Mouse (Mus musculus) heart, embryonic 16.5 days (tissue): Measurements from ENCODE around the gene Galk2. TPM values are rescaled to one million over a fixed set of nuclear protein-coding genes. Genes with fewer than 3 reads are reported as not detected.

Experiments
- ATAC-seq: fragments of 200-750 bp; cut with Nextera tagmentation; replicated peaks from 2 replicates; pipeline ENCODE4 v1.8.0; 2017; ENCODE audit warnings: moderate number of reproducible peaks; ENCODE audit not compliant: insufficient read depth, low FRiP score; ENCODE audit errors: extremely low read depth
- H3K27ac ChIP-seq: fragments of 300-500 bp; sonication (generic); 2 replicates; pipeline ENCODE4 v1.5.1; 2014; ENCODE audit warnings: mild to moderate bottlenecking, low read length, control low read depth, moderate library complexity
- H3K27me3 ChIP-seq: fragments of 300-500 bp; sonication (generic); 2 replicates; pipeline ENCODE4 v1.6.1; 2014; ENCODE audit warnings: low read length, mixed read lengths; ENCODE audit not compliant: control insufficient read depth, insufficient read depth
- H3K36me3 ChIP-seq: fragments of 300-500 bp; sonication (generic); 2 replicates; pipeline ENCODE4 v1.6.1; 2014; ENCODE audit not compliant: control insufficient read depth, insufficient read depth
- H3K4me1 ChIP-seq: fragments of 300-500 bp; sonication (generic); 2 replicates; pipeline ENCODE4 v1.6.1; 2014; ENCODE audit warnings: low read length, mixed read lengths; ENCODE audit not compliant: control insufficient read depth, insufficient read depth
- H3K4me2 ChIP-seq: fragments of 300-500 bp; sonication (generic); 2 replicates; pipeline ENCODE4 v1.6.1; 2014; ENCODE audit warnings: low read depth, mild to moderate bottlenecking, control low read depth, low read length
- H3K4me3 ChIP-seq: fragments of 300-500 bp; sonication (generic); 2 replicates; pipeline ENCODE4 v1.5.1; 2014; ENCODE audit warnings: mild to moderate bottlenecking, control low read depth, low read length
- H3K9ac ChIP-seq: fragments of 300-500 bp; sonication (generic); 2 replicates; pipeline ENCODE4 v1.6.1; 2014; ENCODE audit warnings: low read length, control low read depth
- H3K9me3 ChIP-seq: fragments of 300-500 bp; sonication (generic); replicated peaks from 2 replicates; pipeline ENCODE4 v1.6.1; 2016; ENCODE audit warnings: low read length; ENCODE audit not compliant: control insufficient read depth
- WGBS: fragments of 180-500 bp; shearing (Covaris S2); extraction: QIAGEN DNeasy Blood & Tissue Kit; methylation state at CpG from one replicate; pipeline ENCODE4 v1.1.7; 2014; 5-methylcytosine and 5-hydroxymethylcytosine counted together
- polyA plus RNA-seq: library from polyadenylated mRNA; unstranded; fragments of >200 nt; fragmentation: Nextera tagmentation; extraction: Ambion mirVana; gene quantifications from 2 replicates; pipeline ENCODE4 v1.2.1, GENCODE M21; 2015

The Galk2 gene
- polyA plus RNA-seq, 1 experiment from 2014 or later: 32.4 TPM

DNA sequence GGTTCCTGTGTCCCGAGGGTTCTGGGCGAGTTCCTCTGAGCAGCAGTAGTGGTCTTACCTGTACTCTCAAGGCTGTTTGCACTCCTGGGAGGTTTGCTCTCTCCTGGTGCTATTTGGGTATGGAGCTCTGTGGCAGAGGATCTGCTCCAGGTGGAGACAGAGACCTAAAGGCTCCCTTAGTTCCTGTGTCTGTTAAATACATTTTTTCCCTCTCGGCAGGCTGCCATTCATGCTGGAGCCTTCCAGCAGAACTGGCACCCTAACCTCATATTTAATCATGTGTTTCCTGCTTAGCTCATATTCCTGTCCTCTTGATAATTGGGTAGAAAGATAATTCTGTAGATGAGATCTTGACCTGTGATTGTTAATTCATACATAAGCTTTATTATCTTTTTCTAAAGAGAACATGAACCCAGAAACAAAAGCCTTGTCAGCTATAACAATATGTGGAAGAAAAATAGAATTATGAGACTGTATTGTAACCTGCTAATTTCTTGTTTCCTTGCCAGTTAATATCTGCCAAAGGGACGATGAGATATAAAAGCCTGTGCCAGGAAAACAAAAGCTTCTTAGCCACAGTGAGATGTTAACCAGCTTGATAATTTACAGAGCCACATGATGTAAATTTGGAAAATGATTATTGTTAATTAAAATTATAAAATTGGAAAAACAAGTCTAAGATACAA, 27.1 kb downstream of the Galk2 start:
- no peak for ATAC-seq
- Histone ChIP-seq H3K27ac (no peak overlapping the region), H3K4me1 (no peaks in the 10 kb centered on the region), H3K4me2 (no peak overlapping the region), H3K4me3 (no peak overlapping the region), H3K9ac (no peak overlapping the region), H3K9me3 (no peaks in the 10 kb centered on the region), H3K36me3 (no peaks in the 10 kb centered on the region), H3K27me3 (no peaks in the 10 kb centered on the region)
- 71% methylated on average over 4 of the region's 4 CpGs for WGBS

- no peak overlapping the region for H3K9ac ChIP-seq
- H3K4me3 ChIP-seq: no peak overlapping the region
- WGBS: 39% methylated on average over 6 of the region's 6 CpGs
- no peaks in the 10 kb centered on the region for H3K27me3 ChIP-seq
- no peaks in the 10 kb centered on the region for H3K36me3 ChIP-seq
- no peaks in the 10 kb centered on the region for H3K9me3 ChIP-seq
- ATAC-seq: no peak
- H3K27ac ChIP-seq: no peak overlapping the region
- H3K4me1 ChIP-seq: no peaks in the 10 kb centered on the region
- no peak overlapping the region for H3K4me2 ChIP-seq
Observed at GRCm38 (mm10) chr2:125893096-125893495, 34.2 kb downstream of the Galk2 start.

DNA sequence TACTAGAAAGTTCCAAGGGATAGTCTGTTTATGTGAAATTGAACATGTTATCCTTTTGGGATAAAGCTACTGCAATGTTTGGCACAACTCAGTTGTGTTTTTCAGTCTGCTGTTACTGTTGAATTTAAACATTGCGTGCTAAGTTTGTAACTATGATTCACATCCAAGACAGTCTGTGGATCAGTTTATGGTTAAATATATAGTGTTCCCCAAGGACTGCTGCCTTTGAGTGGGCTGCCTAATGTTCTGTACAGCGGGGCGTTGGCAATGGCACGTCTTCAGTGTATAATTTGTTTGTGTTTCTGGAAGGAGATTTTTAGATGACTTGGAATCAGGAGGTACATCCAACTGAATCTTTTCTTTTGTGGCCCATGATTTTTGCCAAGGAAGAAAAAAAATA, 36.2 kb downstream of the Galk2 start:
- no peaks in the 10 kb centered on the region for H3K9me3 ChIP-seq
- no peak overlapping the region for H3K27ac ChIP-seq
- no peaks in the 10 kb centered on the region for H3K4me1 ChIP-seq
- H3K27me3 ChIP-seq: no peaks in the 10 kb centered on the region
- ATAC-seq: no peak
- WGBS: 86% methylated on average over 4 of the region's 4 CpGs
- no peak overlapping the region for H3K4me3 ChIP-seq
- H3K9ac ChIP-seq: no peak overlapping the region
- H3K4me2 ChIP-seq: no peak overlapping the region
- H3K36me3 ChIP-seq: no peaks in the 10 kb centered on the region

- no peak for ATAC-seq
- H3K9ac ChIP-seq: no peak overlapping the region
- H3K27ac ChIP-seq: no peak overlapping the region
- no peaks in the 10 kb centered on the region for H3K9me3 ChIP-seq
- WGBS: 86% methylated on average over 3 of the region's 3 CpGs
- H3K4me2 ChIP-seq: no peak overlapping the region
- H3K36me3 ChIP-seq: no peaks in the 10 kb centered on the region
- no peaks in the 10 kb centered on the region for H3K4me1 ChIP-seq
- H3K27me3 ChIP-seq: no peaks in the 10 kb centered on the region
- no peak overlapping the region for H3K4me3 ChIP-seq
Observed at GRCm38 (mm10) chr2:125896355-125896754, 37.4 kb downstream of the Galk2 start.

- Histone ChIP-seq H3K36me3 (no peaks in the 10 kb centered on the region), H3K4me2 (no peak overlapping the region), H3K9me3 (no peaks in the 10 kb centered on the region), H3K27ac (no peak overlapping the region), H3K4me3 (no peak overlapping the region), H3K27me3 (no peaks in the 10 kb centered on the region), H3K4me1 (no peaks in the 10 kb centered on the region), H3K9ac (no peak overlapping the region)
- ATAC-seq: no peak
- 48% methylated on average over 6 of the region's 6 CpGs for WGBS
Observed at GRCm38 (mm10) chr2:125900797-125901410, 42.0 kb downstream of the Galk2 start.

GRCm38 (mm10) chr2:125901426-125901825, 42.5 kb downstream of the Galk2 start:
- H3K9ac ChIP-seq: no peak overlapping the region
- H3K4me2 ChIP-seq: no peak overlapping the region
- ATAC-seq: no peak
- WGBS: 75% methylated on average over 3 of the region's 3 CpGs
- H3K27me3 ChIP-seq: no peaks in the 10 kb centered on the region
- H3K36me3 ChIP-seq: no peaks in the 10 kb centered on the region
- H3K4me1 ChIP-seq: no peaks in the 10 kb centered on the region
- no peak overlapping the region for H3K27ac ChIP-seq
- no peaks in the 10 kb centered on the region for H3K9me3 ChIP-seq
- H3K4me3 ChIP-seq: no peak overlapping the region

DNA sequence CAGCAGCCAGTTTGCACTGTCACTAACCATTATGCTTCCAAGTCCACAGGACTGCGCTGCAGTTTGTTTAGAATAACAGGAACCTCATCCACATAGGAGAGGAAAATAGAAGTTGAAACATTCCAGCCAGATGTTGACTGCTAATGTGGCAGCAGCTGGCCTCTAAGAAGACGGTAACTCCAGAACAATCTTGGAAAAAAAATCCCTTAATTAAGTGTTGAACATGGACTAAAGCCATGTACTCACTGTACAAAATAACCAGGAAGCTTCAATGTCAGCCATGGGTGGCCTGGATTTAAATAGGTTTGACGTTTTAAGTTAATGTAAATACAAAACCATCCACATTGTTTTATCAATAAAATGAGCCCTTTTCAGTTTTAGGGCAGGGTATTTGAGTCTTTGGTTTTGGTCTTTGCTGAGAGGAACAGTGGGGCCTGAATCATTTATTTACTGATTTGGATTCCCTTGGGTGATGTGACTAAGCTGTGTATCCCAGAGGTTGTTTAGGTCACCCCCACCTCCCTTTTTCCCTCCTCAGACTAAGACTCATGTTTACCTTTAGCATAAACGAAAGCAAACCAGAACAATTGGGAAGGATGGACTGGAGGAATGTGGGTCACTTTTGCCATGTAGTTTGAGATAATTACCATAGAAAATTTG, 47.6 kb downstream of the Galk2 start:
- Histone ChIP-seq H3K4me1 (no peaks in the 10 kb centered on the region), H3K4me2 (no peak overlapping the region), H3K4me3 (no peak overlapping the region), H3K9ac (no peak overlapping the region), H3K9me3 (no peaks in the 10 kb centered on the region), H3K27ac (no peak overlapping the region), H3K27me3 (no peaks in the 10 kb centered on the region), H3K36me3 (0 out of 2 replicates have a peak, but pooled peaks cover 3% of the 10 kb centered on the region)
- 77% methylated on average over 4 of the region's 4 CpGs for WGBS
- ATAC-seq: no peak

DNA sequence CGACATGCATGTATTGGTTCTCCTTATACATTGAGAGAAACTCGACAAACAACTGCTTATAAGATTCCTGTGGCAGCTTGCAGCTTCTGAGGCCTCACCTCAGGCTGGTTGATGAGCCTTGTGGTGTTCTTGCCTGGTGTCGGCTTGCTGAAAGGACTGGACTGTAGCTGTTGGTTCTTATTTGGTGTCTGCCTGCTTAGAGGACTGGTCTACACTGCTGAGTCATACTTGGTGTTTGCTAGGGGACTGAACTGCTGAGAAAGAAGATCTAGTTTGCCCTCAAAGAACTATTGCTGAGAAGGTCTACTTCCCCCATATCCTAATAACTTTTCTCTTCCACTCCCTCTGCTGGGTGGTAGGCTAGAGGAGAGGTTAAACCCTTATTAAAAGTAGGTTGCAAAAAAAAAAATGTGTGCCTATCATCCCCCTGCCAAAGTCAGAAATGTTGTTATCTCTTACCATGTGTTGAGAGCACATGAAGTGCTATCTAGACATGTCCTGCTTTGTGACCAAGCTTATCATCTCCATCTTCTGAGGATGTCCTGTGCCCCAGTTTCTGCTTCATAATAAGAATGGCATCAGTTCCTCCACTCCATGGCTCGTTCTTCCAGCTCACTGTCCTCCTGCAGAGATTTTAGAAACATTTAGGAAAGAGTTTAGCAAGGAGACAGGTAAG, 48.8 kb downstream of the Galk2 start:
- Histone ChIP-seq H3K27ac (no peak overlapping the region), H3K36me3 (0 out of 2 replicates have a peak, but pooled peaks cover 3% of the 10 kb centered on the region), H3K27me3 (no peaks in the 10 kb centered on the region), H3K4me2 (no peak overlapping the region), H3K9me3 (no peaks in the 10 kb centered on the region), H3K4me3 (no peak overlapping the region), H3K9ac (no peak overlapping the region), H3K4me1 (no peaks in the 10 kb centered on the region)
- WGBS: 75% methylated on average over 4 of the region's 4 CpGs
- no peak for ATAC-seq

DNA sequence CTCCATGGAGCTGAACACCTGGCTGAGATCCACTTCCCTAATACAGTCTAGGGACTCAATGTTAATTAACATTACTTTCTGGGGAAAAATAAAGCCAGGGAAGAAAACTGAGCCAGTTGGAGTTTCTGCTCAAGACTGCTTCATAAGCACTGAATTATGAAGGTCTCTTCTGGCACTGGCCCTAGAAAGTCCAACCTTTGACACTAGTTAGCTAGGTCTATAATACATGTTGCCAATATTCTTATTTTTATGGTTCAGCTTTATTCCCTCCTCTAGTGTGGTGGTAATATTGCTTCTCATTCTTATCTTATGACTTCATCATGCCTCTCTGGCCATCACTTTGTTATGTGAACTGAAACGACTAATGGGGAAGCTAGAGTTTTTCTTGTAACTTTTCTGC, 55.3 kb downstream of the Galk2 start:
- Histone ChIP-seq H3K4me1 (no peaks in the 10 kb centered on the region), H3K9me3 (no peaks in the 10 kb centered on the region), H3K27ac (no peak overlapping the region), H3K27me3 (no peaks in the 10 kb centered on the region), H3K36me3 (no peaks in the 10 kb centered on the region), H3K4me2 (no peak overlapping the region), H3K9ac (no peak overlapping the region), H3K4me3 (no peak overlapping the region)
- ATAC-seq: no peak
- 63% methylated on average over 1 of the region's 1 CpGs for WGBS
